Mouse (Mus musculus): ENCODE measurements around the gene Dock1. TPM values are rescaled to one million over a fixed set of nuclear protein-coding genes. Genes with fewer than 3 reads are reported as not detected.

The Dock1 gene
- polyA plus RNA-seq, 1 experiment from 2014 or later = 44.5 TPM

DNA sequence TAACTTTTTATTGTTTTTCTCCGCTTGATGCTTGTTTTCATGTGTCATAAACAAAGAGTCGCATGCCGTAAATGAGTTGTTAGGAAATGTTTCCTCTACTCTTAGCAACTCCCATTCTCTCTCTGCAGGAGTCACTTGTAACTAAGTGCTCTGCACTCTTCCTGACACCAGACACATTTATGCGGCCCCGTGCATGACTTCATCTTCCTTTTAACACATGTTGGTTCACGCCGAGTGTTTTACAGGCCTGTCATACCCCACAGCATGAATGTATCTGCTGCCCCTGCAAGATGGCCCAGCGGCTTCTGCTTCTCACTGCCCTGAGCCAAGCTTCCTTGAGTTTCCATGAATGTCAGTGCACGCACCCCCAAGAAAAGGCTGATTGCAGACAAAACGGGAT lies 407.4 kb downstream of the Dock1 start:
- peaks cover 3% of the 10 kb centered on the region; the same call in 1 of the 2 replicates for H3K36me3 ChIP-seq (ENCODE audit: control insufficient read depth, insufficient read depth, low read length)
- WGBS = 77% methylated on average over 10 of the region's 10 CpGs

GRCm38 (mm10) chr7:135083421-135083820 lies 413.0 kb downstream of the Dock1 start:
- Histone ChIP-seq H3K9me3 (ENCODE audit: control insufficient read depth, low read length) (no peaks in the 10 kb centered on the region), H3K4me2 (ENCODE audit: low read depth, low read length) (no peak overlapping the region), H3K4me3 (ENCODE audit: low read length) (no peak overlapping the region), H3K27ac (ENCODE audit: low read length) (no peak overlapping the region), H3K36me3 (ENCODE audit: control insufficient read depth, insufficient read depth, low read length) (peaks cover 3% of the 10 kb centered on the region; the same call in 1 of the 2 replicates), H3K27me3 (ENCODE audit: control insufficient read depth, insufficient read depth, low read depth, low read length) (no peaks in the 10 kb centered on the region), H3K4me1 (replicated peaks; ENCODE audit: control insufficient read depth, insufficient read depth, low read length) (no peaks in the 10 kb centered on the region), H3K9ac (ENCODE audit: low read length) (no peak overlapping the region)
- no peak for ATAC-seq (ENCODE audit: low read depth)
- 80% methylated on average over 8 of the region's 8 CpGs for WGBS

More for the DNA sequence above, 407.4 kb downstream of the Dock1 start:
- H3K27ac ChIP-seq (ENCODE audit: low read length) = no peak overlapping the region
- H3K4me3 ChIP-seq (ENCODE audit: low read length) = no peak overlapping the region
- H3K4me1 ChIP-seq (replicated peaks; ENCODE audit: control insufficient read depth, insufficient read depth, low read length) = no peaks in the 10 kb centered on the region
- no peak overlapping the region for H3K9ac ChIP-seq (ENCODE audit: low read length)
- H3K9me3 ChIP-seq (ENCODE audit: control insufficient read depth, low read length) = no peaks in the 10 kb centered on the region
- H3K27me3 ChIP-seq (ENCODE audit: control insufficient read depth, insufficient read depth, low read depth, low read length) = no peaks in the 10 kb centered on the region
- no peak overlapping the region for H3K4me2 ChIP-seq (ENCODE audit: low read depth, low read length)
- ATAC-seq (ENCODE audit: low read depth) = no peak

DNA sequence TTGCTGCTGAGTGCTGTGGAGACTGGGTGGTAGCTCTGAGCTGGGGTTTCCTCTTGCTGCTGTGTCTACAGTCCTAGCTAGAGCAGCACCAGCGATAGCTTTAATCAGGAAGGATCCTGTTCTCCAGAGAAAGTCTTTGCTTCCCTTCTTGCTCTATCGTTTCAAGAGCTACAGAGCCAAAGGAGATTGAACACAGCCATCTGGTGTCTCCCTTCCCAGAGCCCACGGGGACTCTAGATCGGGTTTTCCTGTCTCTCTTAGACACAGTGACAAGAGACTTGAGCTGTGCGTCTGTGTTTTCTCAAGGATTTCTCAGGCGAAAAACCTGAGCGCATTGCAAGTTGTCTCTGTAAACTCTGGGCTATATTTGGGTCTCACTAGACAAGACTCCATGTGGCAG lies 413.6 kb downstream of the Dock1 start:
- no peak for ATAC-seq (ENCODE audit: low read depth)
- Histone ChIP-seq H3K36me3 (ENCODE audit: control insufficient read depth, insufficient read depth, low read length) (peaks cover 4% of the 10 kb centered on the region; the same call in 1 of the 2 replicates), H3K4me1 (replicated peaks; ENCODE audit: control insufficient read depth, insufficient read depth, low read length) (no peaks in the 10 kb centered on the region), H3K9me3 (ENCODE audit: control insufficient read depth, low read length) (no peaks in the 10 kb centered on the region), H3K9ac (ENCODE audit: low read length) (no peak overlapping the region), H3K4me3 (ENCODE audit: low read length) (no peak overlapping the region), H3K27ac (ENCODE audit: low read length) (no peak overlapping the region), H3K27me3 (ENCODE audit: control insufficient read depth, insufficient read depth, low read depth, low read length) (no peaks in the 10 kb centered on the region), H3K4me2 (ENCODE audit: low read depth, low read length) (no peak overlapping the region)
- WGBS = 83% methylated on average over 7 of the region's 7 CpGs

- no peak overlapping the region for H3K4me3 ChIP-seq (ENCODE audit: low read length)
- H3K27ac ChIP-seq (ENCODE audit: low read length) = no peak overlapping the region
- H3K9ac ChIP-seq (ENCODE audit: low read length) = no peak overlapping the region
- no peak for ATAC-seq (ENCODE audit: low read depth)
- H3K27me3 ChIP-seq (ENCODE audit: control insufficient read depth, insufficient read depth, low read depth, low read length) = no peaks in the 10 kb centered on the region
- 84% methylated on average over 5 of the region's 5 CpGs for WGBS
- no peaks in the 10 kb centered on the region for H3K9me3 ChIP-seq (ENCODE audit: control insufficient read depth, low read length)
- no peak overlapping the region for H3K4me2 ChIP-seq (ENCODE audit: low read depth, low read length)
- no peaks in the 10 kb centered on the region for H3K4me1 ChIP-seq (replicated peaks; ENCODE audit: control insufficient read depth, insufficient read depth, low read length)
- H3K36me3 ChIP-seq (ENCODE audit: control insufficient read depth, insufficient read depth, low read length) = peaks cover 6% of the 10 kb centered on the region; the same call in 1 of the 2 replicates
Measured at GRCm38 (mm10) chr7:135086556-135086955, 416.1 kb downstream of the Dock1 start.

DNA sequence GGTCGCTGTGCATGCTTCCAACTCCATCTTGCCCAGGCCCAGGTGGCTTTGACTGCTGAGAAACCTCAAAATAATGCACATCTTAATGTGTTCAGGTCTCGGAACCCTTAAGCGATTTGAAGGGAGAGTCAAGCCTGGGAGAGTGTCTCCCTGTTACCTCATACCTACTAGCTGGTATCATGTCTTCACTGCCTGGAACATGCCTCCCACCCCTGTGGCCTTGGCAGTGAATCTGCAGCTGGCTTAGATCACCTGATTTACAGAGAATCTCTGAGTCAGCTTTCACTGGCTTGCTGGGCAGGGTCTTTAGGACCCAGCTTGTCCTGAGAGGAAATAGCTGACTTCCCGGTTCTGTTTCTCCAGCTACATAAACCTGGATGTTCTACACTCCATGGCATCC lies 419.2 kb downstream of the Dock1 start:
- 85% methylated on average over 4 of the region's 4 CpGs for WGBS
- Histone ChIP-seq H3K9ac (ENCODE audit: low read length) (no peak overlapping the region), H3K4me1 (replicated peaks; ENCODE audit: control insufficient read depth, insufficient read depth, low read length) (no peaks in the 10 kb centered on the region), H3K36me3 (ENCODE audit: control insufficient read depth, insufficient read depth, low read length) (0 out of 2 replicates have a peak, but pooled peaks cover 2% of the 10 kb centered on the region), H3K4me2 (ENCODE audit: low read depth, low read length) (no peak overlapping the region), H3K27me3 (ENCODE audit: control insufficient read depth, insufficient read depth, low read depth, low read length) (no peaks in the 10 kb centered on the region), H3K9me3 (ENCODE audit: control insufficient read depth, low read length) (no peaks in the 10 kb centered on the region), H3K27ac (ENCODE audit: low read length) (no peak overlapping the region), H3K4me3 (ENCODE audit: low read length) (no peak overlapping the region)
- no peak for ATAC-seq (ENCODE audit: low read depth)

GRCm38 (mm10) chr7:135093851-135094250 lies 423.4 kb downstream of the Dock1 start:
- Histone ChIP-seq H3K4me3 (ENCODE audit: low read length) (no peak overlapping the region), H3K4me1 (replicated peaks; ENCODE audit: control insufficient read depth, insufficient read depth, low read length) (no peaks in the 10 kb centered on the region), H3K4me2 (ENCODE audit: low read depth, low read length) (no peak overlapping the region), H3K9ac (ENCODE audit: low read length) (no peak overlapping the region), H3K27me3 (ENCODE audit: control insufficient read depth, insufficient read depth, low read depth, low read length) (no peaks in the 10 kb centered on the region), H3K36me3 (ENCODE audit: control insufficient read depth, insufficient read depth, low read length) (0 out of 2 replicates have a peak, but pooled peaks cover 2% of the 10 kb centered on the region), H3K9me3 (ENCODE audit: control insufficient read depth, low read length) (no peaks in the 10 kb centered on the region), H3K27ac (ENCODE audit: low read length) (no peak overlapping the region)
- WGBS = 64% methylated on average over 2 of the region's 2 CpGs
- ATAC-seq (ENCODE audit: low read depth) = no peak

DNA sequence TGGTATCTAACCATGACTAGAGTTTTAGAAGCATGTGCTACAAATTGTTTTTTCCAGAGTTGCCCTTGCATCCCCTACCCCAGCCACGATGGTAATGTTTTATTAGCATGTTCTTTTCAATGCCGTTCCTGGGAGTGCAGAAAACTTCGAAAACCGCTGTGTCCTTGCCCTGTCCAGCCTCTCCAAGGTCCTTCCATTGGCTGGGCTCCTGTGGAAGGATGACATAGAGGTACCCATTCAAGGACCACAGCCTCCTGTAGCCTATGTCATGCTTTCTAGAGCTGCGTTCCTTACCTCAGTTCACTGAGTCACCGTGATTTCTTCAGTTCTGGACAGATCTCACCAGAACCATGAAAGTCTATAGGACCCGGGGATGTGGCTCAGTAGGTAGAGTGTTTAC lies 431.5 kb downstream of the Dock1 start:
- no peaks in the 10 kb centered on the region for H3K27me3 ChIP-seq (ENCODE audit: control insufficient read depth, insufficient read depth, low read depth, low read length)
- no peak overlapping the region for H3K9ac ChIP-seq (ENCODE audit: low read length)
- ATAC-seq (ENCODE audit: low read depth) = no peak
- no peak overlapping the region for H3K4me3 ChIP-seq (ENCODE audit: low read length)
- 96% methylated on average over 7 of the region's 7 CpGs for WGBS
- H3K9me3 ChIP-seq (ENCODE audit: control insufficient read depth, low read length) = no peaks in the 10 kb centered on the region
- no peak overlapping the region for H3K4me2 ChIP-seq (ENCODE audit: low read depth, low read length)
- H3K36me3 ChIP-seq (ENCODE audit: control insufficient read depth, insufficient read depth, low read length) = no peaks in the 10 kb centered on the region
- H3K4me1 ChIP-seq (replicated peaks; ENCODE audit: control insufficient read depth, insufficient read depth, low read length) = no peaks in the 10 kb centered on the region
- H3K27ac ChIP-seq (ENCODE audit: low read length) = no peak overlapping the region

DNA sequence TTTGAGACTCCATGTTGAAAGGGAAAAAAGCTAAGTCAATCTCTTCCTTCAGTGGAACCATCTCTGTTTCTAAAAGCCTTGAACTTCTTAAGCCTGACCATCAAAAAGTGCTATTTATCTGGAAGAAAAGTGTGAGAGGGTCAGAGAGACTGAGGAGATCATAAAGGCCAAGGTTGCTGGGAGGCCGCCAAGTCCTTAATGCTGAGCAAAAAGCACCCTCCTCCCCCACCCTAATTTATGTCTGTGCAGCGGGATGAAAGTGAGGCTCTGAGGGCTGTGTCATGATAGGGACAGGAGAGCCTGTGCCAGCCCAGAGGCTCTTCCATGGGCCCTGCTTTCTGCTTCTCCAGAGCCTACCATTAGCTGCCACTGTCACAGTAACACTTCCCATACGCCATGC lies 436.1 kb downstream of the Dock1 start:
- Histone ChIP-seq H3K27ac (ENCODE audit: low read length) (no peak overlapping the region), H3K9me3 (ENCODE audit: control insufficient read depth, low read length) (no peaks in the 10 kb centered on the region), H3K4me2 (ENCODE audit: low read depth, low read length) (no peak overlapping the region), H3K27me3 (ENCODE audit: control insufficient read depth, insufficient read depth, low read depth, low read length) (no peaks in the 10 kb centered on the region), H3K4me1 (replicated peaks; ENCODE audit: control insufficient read depth, insufficient read depth, low read length) (no peaks in the 10 kb centered on the region), H3K9ac (ENCODE audit: low read length) (no peak overlapping the region), H3K36me3 (ENCODE audit: control insufficient read depth, insufficient read depth, low read length) (peaks cover 13% of the 10 kb centered on the region), H3K4me3 (ENCODE audit: low read length) (no peak overlapping the region)
- 69% methylated on average over 3 of the region's 3 CpGs for WGBS
- ATAC-seq (ENCODE audit: low read depth) = no peak

DNA sequence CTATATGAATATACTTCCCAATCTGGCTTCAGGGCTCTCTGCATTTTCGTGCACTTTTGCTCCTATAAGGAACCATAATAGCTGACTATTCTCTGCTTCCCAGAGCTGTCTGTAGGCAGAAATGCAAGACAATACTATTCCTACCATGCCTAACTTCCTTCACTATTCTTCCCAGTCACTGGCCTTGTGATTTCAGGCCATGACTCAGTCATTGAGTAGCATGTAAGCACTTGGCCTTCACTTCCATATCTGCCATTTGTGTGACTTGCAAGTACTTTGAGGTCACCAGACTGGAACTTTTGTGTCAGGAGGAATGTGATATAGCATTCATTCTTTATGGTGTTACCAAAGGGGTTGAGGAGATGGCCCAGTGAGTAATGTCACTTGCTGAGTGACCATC lies 439.9 kb downstream of the Dock1 start:
- H3K36me3 ChIP-seq (ENCODE audit: control insufficient read depth, insufficient read depth, low read length) = peaks cover 16% of the 10 kb centered on the region
- H3K9me3 ChIP-seq (ENCODE audit: control insufficient read depth, low read length) = no peaks in the 10 kb centered on the region
- H3K27me3 ChIP-seq (ENCODE audit: control insufficient read depth, insufficient read depth, low read depth, low read length) = no peaks in the 10 kb centered on the region
- no peak overlapping the region for H3K4me2 ChIP-seq (ENCODE audit: low read depth, low read length)
- H3K9ac ChIP-seq (ENCODE audit: low read length) = no peak overlapping the region
- H3K4me1 ChIP-seq (replicated peaks; ENCODE audit: control insufficient read depth, insufficient read depth, low read length) = no peaks in the 10 kb centered on the region
- H3K4me3 ChIP-seq (ENCODE audit: low read length) = no peak overlapping the region
- WGBS = 85% methylated on average over 1 of the region's 1 CpGs
- no peak for ATAC-seq (ENCODE audit: low read depth)
- no peak overlapping the region for H3K27ac ChIP-seq (ENCODE audit: low read length)
